Mouse (Mus musculus) CH12.LX (cell line): ENCODE data around the gene Ccl17. TPM values are rescaled to one million over a fixed set of nuclear protein-coding genes. Genes with fewer than 3 reads are reported as not detected.

ENCODE experiments used
- DNase-seq: peaks from one replicate; pipeline ENCODE4 v3.0.0-alpha.2; 2013; ENCODE audit errors: extremely low read depth
- H3K27ac ChIP-seq: 2 replicates; pipeline ENCODE4 v1.5.1; 2012; ENCODE audit warnings: low read depth, mild to moderate bottlenecking, control low read depth, moderate library complexity; ENCODE audit not compliant: insufficient read depth
- H3K27me3 ChIP-seq: replicated peaks from 2 replicates; pipeline ENCODE3; 2012; ENCODE audit warnings: inconsistent platforms
- H3K36me3 ChIP-seq, 2 experiments: replicated peaks in 1 of 2; 2 replicates each; pipeline versions ENCODE3 to v1.6.1; 2012; ENCODE audit warnings: inconsistent platforms in 1 of 2, low read length in 1 of 2, mild to moderate bottlenecking in 1 of 2, mixed read lengths in 1 of 2, moderate library complexity in 1 of 2; ENCODE audit not compliant: control insufficient read depth in 1 of 2, insufficient read depth in 1 of 2
- H3K4me1 ChIP-seq, 2 experiments: 2 replicates each; pipeline ENCODE4 v1.6.1; 2012; ENCODE audit warnings: inconsistent platforms in 1 of 2, moderate library complexity in 1 of 2; ENCODE audit not compliant: insufficient read depth in 2 of 2, control insufficient read depth in 1 of 2
- H3K4me2 ChIP-seq: 2 replicates; pipeline ENCODE4 v1.6.1; 2012; ENCODE audit warnings: low read depth, mild to moderate bottlenecking, control low read depth; ENCODE audit not compliant: poor library complexity, insufficient read depth, severe bottlenecking
- H3K4me3 ChIP-seq, 3 experiments: fragments of 150-350 bp in 1 of 3; sonication (generic) in 1 of 3; replicated peaks in 1 of 3; 2 replicates each; pipeline versions ENCODE3 to v1.5.1; 2011 to 2012; ENCODE audit warnings: low read depth in 2 of 3, low read length in 2 of 3, mild to moderate bottlenecking in 2 of 3, moderate library complexity in 2 of 3, control low read depth in 1 of 3, improper control_type of control experiment in 1 of 3, inconsistent platforms in 1 of 3, mixed read lengths in 1 of 3; ENCODE audit not compliant: poor library complexity in 1 of 3
- H3K79me2 ChIP-seq: replicated peaks from 2 replicates; pipeline ENCODE4 v1.6.1; 2012; ENCODE audit warnings: mild to moderate bottlenecking, moderate library complexity; ENCODE audit not compliant: control insufficient read depth, poor library complexity, insufficient read depth, severe bottlenecking; ENCODE audit errors: extremely low read depth
- H3K9ac ChIP-seq: 2 replicates; pipeline ENCODE4 v1.6.1; 2012; ENCODE audit warnings: low read depth, mild to moderate bottlenecking, control low read depth, moderate library complexity; ENCODE audit not compliant: insufficient read depth
- H3K9me3 ChIP-seq: replicated peaks from 2 replicates; pipeline ENCODE3; 2012; ENCODE audit warnings: low read length, inconsistent platforms, mixed read lengths
- CHD1 ChIP-seq: IDR thresholded peaks from 2 replicates; pipeline ENCODE4 v1.6.1; 2012; ENCODE audit warnings: low read depth, low read length, improper control_type of control experiment, inconsistent platforms
- CHD2 ChIP-seq: IDR thresholded peaks from 2 replicates; pipeline ENCODE4 v1.6.1; 2011; ENCODE audit warnings: low read length, improper control_type of control experiment
- CTCF ChIP-seq, 2 experiments: IDR thresholded peaks in 1 of 2; conservative IDR thresholded peaks in 1 of 2; 2 replicates each; pipeline ENCODE4 v1.5.1; 2011 to 2012; ENCODE audit warnings: low read depth in 2 of 2, low read length in 2 of 2, improper control_type of control experiment in 1 of 2, inconsistent platforms in 1 of 2, mild to moderate bottlenecking in 1 of 2, moderate library complexity in 1 of 2
- E2F4 ChIP-seq: IDR thresholded peaks from 2 replicates; pipeline ENCODE4 v1.6.1; 2011; ENCODE audit warnings: low read depth, low read length, improper control_type of control experiment; ENCODE audit not compliant: insufficient replicate concordance
- ELF1 ChIP-seq: IDR thresholded peaks from 2 replicates; pipeline ENCODE4 v1.6.1; 2014; ENCODE audit warnings: low read depth, mild to moderate bottlenecking, inconsistent platforms, low read length, improper control_type of control experiment
- ETS1 ChIP-seq: conservative IDR thresholded peaks from 2 replicates; pipeline ENCODE4 v1.6.1; 2012; ENCODE audit warnings: low read depth, mild to moderate bottlenecking, inconsistent platforms, low read length, improper control_type of control experiment, moderate library complexity
- GABPA ChIP-seq: IDR thresholded peaks from 2 replicates; pipeline ENCODE4 v1.6.1; 2012; ENCODE audit warnings: low read depth, low read length, improper control_type of control experiment, inconsistent platforms; ENCODE audit not compliant: insufficient replicate concordance
- HCFC1 ChIP-seq: IDR thresholded peaks from 2 replicates; pipeline ENCODE4 v1.6.1; 2012; ENCODE audit warnings: low read depth, mild to moderate bottlenecking, inconsistent platforms, low read length, improper control_type of control experiment
- IRF4 ChIP-seq: IDR thresholded peaks from 2 replicates; pipeline ENCODE4 v1.6.1; 2014; ENCODE audit warnings: low read depth, mild to moderate bottlenecking, inconsistent platforms, low read length, improper control_type of control experiment
- KAT2A ChIP-seq: IDR thresholded peaks from 2 replicates; pipeline ENCODE4 v1.6.1; 2012; ENCODE audit warnings: low read length, improper control_type of control experiment, inconsistent platforms; ENCODE audit not compliant: insufficient replicate concordance
- MAFK ChIP-seq: IDR thresholded peaks from 2 replicates; pipeline ENCODE4 v1.6.1; 2011; ENCODE audit warnings: low read length, improper control_type of control experiment; ENCODE audit not compliant: insufficient replicate concordance
- MAX ChIP-seq: IDR thresholded peaks from 2 replicates; pipeline ENCODE4 v1.6.1; 2011; ENCODE audit warnings: low read length, improper control_type of control experiment
- MAZ ChIP-seq: IDR thresholded peaks from 2 replicates; pipeline ENCODE4 v1.6.1; 2012; ENCODE audit warnings: low read depth, mild to moderate bottlenecking, inconsistent platforms, low read length, improper control_type of control experiment, moderate library complexity
- MEF2A ChIP-seq: IDR thresholded peaks from 2 replicates; pipeline ENCODE4 v1.6.1; 2014; ENCODE audit warnings: low read depth, mild to moderate bottlenecking, inconsistent platforms, low read length, improper control_type of control experiment, borderline replicate concordance
- MXI1 ChIP-seq: IDR thresholded peaks from 2 replicates; pipeline ENCODE4 v1.6.1; 2011; ENCODE audit warnings: mild to moderate bottlenecking, low read depth, low read length, improper control_type of control experiment
- MYC ChIP-seq: IDR thresholded peaks from 2 replicates; pipeline ENCODE4 v1.6.1; 2011; ENCODE audit warnings: low read depth, mild to moderate bottlenecking, improper control_type of control experiment, low read length
- NELFE ChIP-seq: IDR thresholded peaks from 2 replicates; pipeline ENCODE4 v1.6.1; 2011; ENCODE audit warnings: low read depth, low read length, improper control_type of control experiment
- NRF1 ChIP-seq: IDR thresholded peaks from 2 replicates; pipeline ENCODE4 v1.6.1; 2014; ENCODE audit warnings: low read depth, mild to moderate bottlenecking, inconsistent platforms, low read length, improper control_type of control experiment, moderate library complexity
- PAX5 ChIP-seq: IDR thresholded peaks from 2 replicates; pipeline ENCODE4 v1.6.1; 2012; ENCODE audit warnings: low read length, inconsistent platforms, mixed read lengths
- POLR2A ChIP-seq: IDR thresholded peaks from 2 replicates; pipeline ENCODE4 v1.6.1; 2011; ENCODE audit warnings: low read depth, mild to moderate bottlenecking, improper control_type of control experiment, low read length
- POLR2AphosphoS2 ChIP-seq: IDR thresholded peaks from 2 replicates; pipeline ENCODE4 v1.6.1; 2011; ENCODE audit warnings: low read depth, low read length, improper control_type of control experiment
- RAD21 ChIP-seq: IDR thresholded peaks from 2 replicates; pipeline ENCODE4 v1.6.1; 2011; ENCODE audit warnings: low read depth, mild to moderate bottlenecking, low read length, improper control_type of control experiment, moderate library complexity
- RCOR1 ChIP-seq: conservative IDR thresholded peaks from 2 replicates; pipeline ENCODE4 v1.6.1; 2012; ENCODE audit warnings: low read depth, mild to moderate bottlenecking, inconsistent platforms, low read length, improper control_type of control experiment
- SIN3A ChIP-seq: IDR thresholded peaks from 2 replicates; pipeline ENCODE4 v1.6.1; 2012; ENCODE audit warnings: low read length, improper control_type of control experiment, inconsistent platforms
- SMC3 ChIP-seq: IDR thresholded peaks from 2 replicates; pipeline ENCODE4 v1.6.1; 2011; ENCODE audit warnings: low read depth, low read length, improper control_type of control experiment
- TBP ChIP-seq: conservative IDR thresholded peaks from 2 replicates; pipeline ENCODE4 v1.6.1; 2011; ENCODE audit warnings: low read depth, low read length, improper control_type of control experiment
- TCF12 ChIP-seq: IDR thresholded peaks from 2 replicates; pipeline ENCODE4 v1.6.1; 2014; ENCODE audit warnings: low read depth, mild to moderate bottlenecking, inconsistent platforms, low read length, improper control_type of control experiment
- USF1 ChIP-seq: IDR thresholded peaks from 2 replicates; pipeline ENCODE4 v1.6.1; 2014; ENCODE audit warnings: low read depth, mild to moderate bottlenecking, inconsistent platforms, low read length, improper control_type of control experiment
- ZC3H11A ChIP-seq: IDR thresholded peaks from 2 replicates; pipeline ENCODE4 v1.6.1; 2012; ENCODE audit warnings: low read depth, mild to moderate bottlenecking, inconsistent platforms, low read length, improper control_type of control experiment
- ZKSCAN1 ChIP-seq: IDR thresholded peaks from 2 replicates; pipeline ENCODE4 v1.6.1; 2012; ENCODE audit warnings: low read depth, inconsistent platforms, low read length, improper control_type of control experiment, borderline replicate concordance
- ZNF384 ChIP-seq: IDR thresholded peaks from 2 replicates; pipeline ENCODE4 v1.6.1; 2012; ENCODE audit warnings: low read depth, low read length, improper control_type of control experiment, inconsistent platforms
- dilution Hi-C: fragments of 300-500 bp; cut with MboI; formaldehyde crosslinking; loops from 2 replicates; pipeline ENCODE4 v1.14.3; 2020; ENCODE audit warnings: low sequenced_read_pairs; ENCODE audit not compliant: extremely low pct_unique_long_range_greater_than_20kb, extremely low pct_ligation_motif_present
- in situ Hi-C: fragments of 300-500 bp; cut with MboI; formaldehyde crosslinking; loops from 3 replicates; pipeline ENCODE4 v1.14.3; 2019; ENCODE audit warnings: low sequenced_read_pairs, low pct_ligation_motif_present, low pct_unique_long_range_greater_than_20kb, mixed read lengths
- polyA plus RNA-seq: library from polyadenylated mRNA; unstranded; fragments of >175 nt; gene quantifications from 2 replicates; pipeline ENCODE4 v1.2.1, GENCODE M21; 2012; ENCODE audit warnings: low read depth; ENCODE audit not compliant: insufficient read length
- total RNA-seq, 2 experiments: library from RNA; depleted of rRNA; stranded (reverse); fragments of 300-350 nt in 1 of 2; fragments of >200 nt in 1 of 2; gene quantifications; 2 replicates each; pipeline ENCODE4 v1.2.3; 2012 to 2014

Ccl17 gene
- total and polyA plus RNA-seq, 3 experiments, result 1.3 to 2.6 (median 2.1) TPM

- H3K27ac ChIP-seq, result no peak overlapping the region
- peak overlapping the region in 2 of 3 experiments; percentile 78 to 97 for H3K4me3 ChIP-seq
- peaks cover 28% of the 10 kb centered on the region for H3K79me2 ChIP-seq
- no peaks in the 10 kb centered on the region for H3K9me3 ChIP-seq
- H3K9ac ChIP-seq, result no peak overlapping the region
- TF ChIP-seq MXI1, result no peak
- no peak for TF ChIP-seq USF1
- TF ChIP-seq NELFE, result no peak
- TF ChIP-seq SIN3A, result no peak
- TF ChIP-seq MEF2A, result no peak
- TF ChIP-seq E2F4, result no peak
- no peak for TF ChIP-seq RAD21
- TF ChIP-seq POLR2A, result no peak
- no peak overlapping the region for H3K4me2 ChIP-seq
- dilution Hi-C loops, result no loop called here
- no peak for DNase-seq
- H3K27me3 ChIP-seq, result no peaks in the 10 kb centered on the region
- peaks cover 41 to 68% of the 10 kb centered on the region in 2 experiments for H3K36me3 ChIP-seq
- peaks cover 6 to 25% of the 10 kb centered on the region in 2 experiments for H3K4me1 ChIP-seq
- in situ Hi-C loops, result no loop called here
Measured at GRCm38 (mm10) chr8:94857011-94857345, 46.7 kb downstream of the Ccl17 start.

- Histone ChIP-seq H3K4me2 (peak within 1 kb of the TSS; percentile 90), H3K36me3 (peaks cover 41 to 67% of the 10 kb centered on the region in 2 experiments), H3K4me3 (peak within 1 kb of the TSS; percentile 78 to 97 (median 95)), H3K27me3 (no peaks in the 10 kb centered on the region), H3K27ac (peak within 1 kb of the TSS; percentile 42; the same call in 1 of the 2 replicates), H3K9ac (peak within 1 kb of the TSS; percentile 95), H3K79me2 (peaks cover 28% of the 10 kb centered on the region), H3K4me1 (peaks cover 6 to 25% of the 10 kb centered on the region in 2 experiments), H3K9me3 (no peaks in the 10 kb centered on the region)
- peak; percentile 77 for DNase-seq
- dilution Hi-C loops, result no loop called here
- in situ Hi-C loops, result no loop called here
- TF ChIP-seq POLR2AphosphoS2, result no peak
- TF ChIP-seq TBP, result no peak
- peak; percentile 88 for TF ChIP-seq TCF12
- TF ChIP-seq PAX5, result no peak
- TF ChIP-seq MEF2A, result 0 out of 2 replicates have a peak, but pooled peaks have one; percentile 45
- no peak for TF ChIP-seq CHD2
- no peak for TF ChIP-seq ZNF384
- no peak for TF ChIP-seq ZC3H11A
- peak; percentile 87 for TF ChIP-seq HCFC1
- TF ChIP-seq ELF1, result peak; percentile 90
- peak; percentile 87 for TF ChIP-seq NRF1
- TF ChIP-seq MYC, result no peak
- no peak for TF ChIP-seq MAZ
- TF ChIP-seq POLR2A, result peak; percentile 87
- TF ChIP-seq SIN3A, result no peak; the same call in 1 of the 2 replicates
- TF ChIP-seq KAT2A, result peak; percentile 77; the same call in 1 of the 2 replicates
- TF ChIP-seq MAX, result 0 out of 2 replicates have a peak, but pooled peaks have one; percentile 29
- 0 out of 2 replicates have a peak, but pooled peaks have one; percentile 14 for TF ChIP-seq ETS1
- no peak for TF ChIP-seq RCOR1
- peak; percentile 73; the same call in 1 of the 2 replicates for TF ChIP-seq MAFK
- peak; percentile 52 to 85; a peak in 3 of 4 replicates for TF ChIP-seq CTCF (conservative IDR thresholded peaks at IDR 0.05 in 1 of 2, IDR thresholded peaks at IDR 0.05 in 1 of 2; ENCODE audit: low read depth in 2 of 2, low read length in 2 of 2)
- peak; percentile 71 for TF ChIP-seq GABPA
- TF ChIP-seq SMC3, result no peak; the same call in 1 of the 2 replicates
- no peak for TF ChIP-seq ZKSCAN1
- peak; percentile 35; the same call in 1 of the 2 replicates for TF ChIP-seq IRF4
- TF ChIP-seq RAD21, result no peak; the same call in 1 of the 2 replicates
- no peak for TF ChIP-seq CHD1
Measured at GRCm38 (mm10) chr8:94857346-94858173, 47.3 kb downstream of the Ccl17 start, which contains the start of gene Polr2c. TSS of gene Polr2c (plus strand) at chr8:94857450.
